Mouse (Mus musculus) gastrocnemius, postnatal 36 days (tissue): Measurements from ENCODE around the gene Scnm1. TPM values are rescaled to one million over a fixed set of nuclear protein-coding genes. Genes with fewer than 3 reads are reported as not detected.
"Not testable (repeated sequence)": the region's sequence is repeated elsewhere in the genome, so short reads cannot be mapped to it uniquely, and the experiment has no call there.

Source experiments
- DNase-seq, 2 experiments: peaks; one replicate each; pipeline ENCODE4 v3.0.0; 2022
- intact Hi-C: fragments of 180-260 bp; cut with DNase I; formaldehyde crosslinking; loops from one replicate; pipeline ENCODE4 v1.15.1; 2025
- total RNA-seq, 2 experiments: library from RNA; stranded (reverse); gene quantifications; 2 replicates each; pipeline ENCODE4 v1.2.3; 2021

The Scnm1 gene
- total RNA-seq, 2 experiments from 2014 or later: 21.7 to 27.3 TPM

DNA sequence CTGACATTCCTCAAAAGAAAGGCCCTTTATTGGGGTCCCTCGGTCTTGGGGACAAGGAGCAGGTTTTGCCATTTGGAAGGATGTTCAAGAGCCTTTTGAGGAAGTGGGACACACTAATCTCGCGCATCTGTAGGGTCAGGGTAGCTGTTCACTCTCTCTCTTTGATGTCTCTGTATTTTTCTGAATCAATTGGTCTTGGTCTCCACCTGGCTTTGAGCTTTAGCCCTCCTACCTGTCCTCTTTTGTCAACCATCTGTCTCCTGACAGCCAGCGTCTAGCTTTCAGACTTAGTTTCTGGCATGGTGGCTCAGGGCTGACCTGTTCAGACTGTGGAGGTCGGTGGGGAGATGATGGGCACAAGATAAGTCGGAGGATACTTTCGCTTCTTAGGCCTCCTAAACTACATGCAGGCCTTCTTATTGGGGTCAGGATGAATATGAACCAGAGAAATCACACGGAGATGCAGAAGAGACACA lies 25.7 kb upstream of the Scnm1 start:
- no peak for DNase-seq
- intact Hi-C loops: no loop called here

DNA sequence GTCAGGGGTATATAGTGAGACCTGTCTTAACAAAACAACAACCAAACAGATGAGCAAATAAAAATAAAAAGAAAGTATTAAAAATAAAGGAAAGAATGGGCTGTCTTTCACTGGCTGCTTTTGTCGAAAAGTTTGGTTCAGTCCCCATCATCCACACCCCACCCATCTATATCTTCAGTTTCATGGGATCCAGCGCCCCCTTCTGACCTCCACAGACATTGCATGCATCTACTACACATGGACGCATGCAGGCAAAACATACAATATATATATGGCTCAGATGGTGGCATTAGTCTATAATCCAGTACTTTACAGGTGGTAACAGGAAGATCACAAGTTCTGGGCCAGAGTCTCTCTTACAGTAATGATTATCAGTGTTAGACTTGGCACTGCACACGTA lies 20.1 kb upstream of the Scnm1 start:
- intact Hi-C loops: no loop called here
- no peak for DNase-seq

DNA sequence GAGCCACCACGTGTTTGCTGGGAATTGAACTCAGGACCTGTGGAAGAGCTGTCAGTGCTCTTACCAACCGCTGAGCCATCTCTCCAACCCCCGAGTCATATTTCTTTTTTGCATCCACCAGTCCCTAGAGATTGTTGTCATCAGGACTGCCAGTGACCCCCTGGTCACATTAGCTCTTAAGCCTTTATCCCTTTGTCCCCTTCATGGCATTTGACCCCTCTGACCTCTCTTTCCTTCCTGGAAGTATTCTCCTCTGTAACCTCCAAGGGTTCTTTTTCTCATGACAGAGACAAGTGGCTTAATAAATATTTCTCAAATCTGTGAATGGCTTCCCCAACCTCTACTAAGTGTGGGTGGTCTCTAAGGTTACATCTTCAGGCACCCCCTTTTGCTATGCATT lies 14.1 kb upstream of the Scnm1 start:
- no peak for DNase-seq
- intact Hi-C loops: loop anchor here (5.0 kb wide), 1 partner anchor 96 kb away; no protein-coding TSS in a partner anchor

DNA sequence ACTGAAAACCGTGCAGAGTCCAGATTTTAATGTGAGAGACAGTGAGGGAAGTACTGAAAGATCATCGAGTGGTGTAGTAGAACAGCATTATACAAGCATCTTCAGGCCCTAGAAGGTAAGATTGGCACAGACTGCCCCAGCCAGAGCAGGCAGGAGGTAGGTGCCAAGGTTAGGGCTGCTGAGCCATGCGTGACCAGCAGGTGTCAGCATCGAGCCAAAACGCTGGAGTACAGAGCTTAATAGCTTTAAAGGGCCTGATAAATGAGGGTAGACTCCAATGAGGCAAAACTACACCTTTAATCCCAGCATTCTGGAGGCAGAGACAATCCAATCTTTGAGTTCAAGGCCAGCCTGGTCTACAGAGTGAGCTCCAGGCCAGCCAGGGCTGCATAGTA lies 8.8 kb upstream of the Scnm1 start:
- intact Hi-C loops: loop anchor here (5.0 kb wide), 2 partner anchors 75 to 120 kb away; partner anchors contain the start of gene Gabpb2
- DNase-seq: peak; percentile 83 to 90

DNA sequence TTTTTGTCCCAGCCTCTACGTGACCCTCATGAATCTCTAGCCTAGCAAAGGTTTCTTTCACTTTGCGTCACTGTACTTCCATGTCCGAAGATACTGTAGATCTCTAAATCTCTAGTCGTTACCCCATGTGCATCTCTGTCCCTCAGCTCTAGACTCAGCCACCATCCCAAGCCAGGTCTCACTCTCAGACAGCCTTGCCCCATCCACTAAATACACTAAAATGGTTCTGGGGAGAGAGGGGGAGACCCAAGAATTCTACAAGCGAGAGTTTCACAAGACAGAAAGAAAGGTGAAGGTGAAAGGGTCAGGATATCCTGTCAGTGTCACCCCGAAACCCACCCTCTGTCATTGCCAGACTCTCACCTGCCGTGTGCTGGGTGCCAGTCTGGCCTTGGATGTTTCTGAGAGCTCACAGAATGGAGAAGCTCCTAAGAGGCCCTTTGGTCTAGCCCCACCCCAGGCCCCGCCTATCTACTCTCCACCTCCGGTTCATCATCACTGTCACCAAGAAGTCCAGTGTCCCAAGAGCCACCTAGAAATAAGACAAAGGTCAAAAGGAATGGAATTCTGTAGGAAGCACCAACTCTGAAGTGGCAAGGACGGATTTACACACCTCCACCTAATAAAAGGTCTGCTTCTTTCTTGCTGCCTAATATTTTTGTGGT lies 8.3 kb upstream of the Scnm1 start, which contains the start of gene Tnfaip8l2:
Tnfaip8l2 (minus strand) TSS at position 409 of the 665 bp plus-strand sequence.
- peak in 1 of 2 experiments; percentile 16 for DNase-seq
- intact Hi-C loops: loop anchor here (5.0 kb wide), 2 partner anchors 75 to 120 kb away; partner anchors contain the start of gene Gabpb2

DNA sequence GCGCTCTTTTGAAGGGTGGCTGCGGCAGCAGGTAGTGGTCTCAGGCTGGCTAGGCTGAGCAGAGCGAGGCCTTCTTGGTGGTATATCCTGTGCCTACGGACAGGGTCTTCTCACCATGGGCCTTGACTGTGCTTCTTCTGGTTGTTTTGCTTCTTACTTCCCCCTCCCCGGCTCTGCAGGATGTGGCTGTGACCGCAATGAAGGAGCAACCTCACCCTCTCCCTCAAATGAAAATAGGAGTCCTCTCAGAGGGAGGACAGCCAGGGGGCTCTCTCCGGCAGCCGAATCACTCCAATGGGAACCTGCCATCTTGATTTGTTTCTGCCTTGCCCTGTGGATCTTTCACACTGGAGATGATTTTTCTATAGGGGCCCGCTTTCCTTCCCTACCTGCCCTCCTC lies 7.7 kb upstream of the Scnm1 start:
- intact Hi-C loops: loop anchor here (5.0 kb wide), 2 partner anchors 76 to 121 kb away; partner anchors contain the start of gene Gabpb2
- DNase-seq: no peak

DNA sequence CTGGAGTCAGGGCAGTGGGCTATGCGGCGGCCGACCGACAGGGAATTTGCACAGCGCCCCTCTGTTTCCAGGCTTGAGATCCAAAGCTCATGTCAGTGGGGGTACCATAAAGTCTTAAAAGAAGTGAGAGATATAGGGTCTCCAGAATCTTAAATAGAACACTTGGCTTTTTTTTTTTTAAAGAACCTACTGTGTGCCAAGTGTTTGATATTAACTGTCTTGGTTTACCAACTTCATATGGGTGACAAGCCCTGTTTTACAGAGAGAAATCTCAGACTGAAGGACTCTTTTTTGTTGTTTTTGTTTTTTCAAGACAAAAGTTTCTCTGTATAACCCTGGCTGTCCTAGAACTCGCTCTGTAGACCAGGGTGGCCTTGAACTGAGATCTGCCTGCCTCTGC lies 7.0 kb upstream of the Scnm1 start:
- intact Hi-C loops: loop anchor here (5.0 kb wide), 2 partner anchors 77 to 122 kb away; partner anchors contain the start of gene Gabpb2
- no peak for DNase-seq

DNA sequence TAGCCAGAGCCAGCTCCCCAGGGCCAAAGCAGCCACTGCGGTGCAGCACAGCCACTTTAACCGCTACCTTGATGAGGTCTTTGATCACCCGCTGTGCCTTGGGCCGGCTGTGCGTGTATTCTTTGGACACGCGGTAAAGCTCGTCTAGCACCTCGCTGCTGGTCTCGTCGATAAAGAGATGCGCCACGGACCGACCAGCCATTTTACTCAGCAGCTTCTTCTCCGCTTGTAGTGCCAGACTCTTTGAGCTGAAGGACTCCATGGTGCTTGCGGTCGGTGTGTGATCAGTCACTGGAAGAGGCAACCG lies 6.4 kb upstream of the Scnm1 start:
- DNase-seq: no peak
- intact Hi-C loops: loop anchor here (5.0 kb wide), 2 partner anchors 77 to 122 kb away; partner anchors contain the start of gene Gabpb2

DNA sequence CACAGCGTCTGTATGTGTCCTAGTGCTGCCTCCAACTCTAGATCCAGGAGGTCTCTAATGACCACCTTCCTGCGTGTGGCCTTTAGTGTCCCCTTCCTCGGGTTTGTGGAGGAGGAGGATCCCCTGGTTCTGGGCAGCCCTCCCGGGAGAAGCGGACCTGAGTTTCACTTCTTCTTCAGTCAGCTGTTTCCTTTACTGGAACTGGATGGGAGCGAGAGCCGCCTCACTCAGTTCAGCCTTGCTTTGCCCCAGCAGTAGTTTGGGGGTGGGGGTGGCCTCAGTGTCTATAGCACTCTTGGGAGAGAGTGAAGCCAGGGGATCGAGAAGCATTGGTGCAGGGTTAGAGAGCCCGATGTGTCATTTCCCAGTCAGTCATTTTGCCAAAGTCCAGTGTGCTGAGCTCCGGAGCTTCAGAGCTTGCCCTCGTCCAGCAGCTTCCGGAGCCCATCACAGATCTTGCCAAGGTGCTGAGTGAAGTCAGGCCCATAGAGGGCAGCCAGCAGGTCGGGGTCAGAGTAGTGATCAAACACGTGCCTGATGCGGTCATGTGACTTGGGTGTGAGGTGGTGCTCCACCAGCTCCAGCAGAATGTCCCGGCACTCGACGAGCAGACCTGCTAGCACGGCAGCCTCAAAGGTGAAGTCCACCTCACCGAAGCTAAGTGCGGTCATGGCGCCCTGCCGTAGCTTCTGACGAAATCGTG lies 5.9 kb upstream of the Scnm1 start:
- intact Hi-C loops: loop anchor here (5.0 kb wide), 3 partner anchors 33 to 123 kb away; partner anchors contain the start of gene Gabpb2
- DNase-seq: no peak

DNA sequence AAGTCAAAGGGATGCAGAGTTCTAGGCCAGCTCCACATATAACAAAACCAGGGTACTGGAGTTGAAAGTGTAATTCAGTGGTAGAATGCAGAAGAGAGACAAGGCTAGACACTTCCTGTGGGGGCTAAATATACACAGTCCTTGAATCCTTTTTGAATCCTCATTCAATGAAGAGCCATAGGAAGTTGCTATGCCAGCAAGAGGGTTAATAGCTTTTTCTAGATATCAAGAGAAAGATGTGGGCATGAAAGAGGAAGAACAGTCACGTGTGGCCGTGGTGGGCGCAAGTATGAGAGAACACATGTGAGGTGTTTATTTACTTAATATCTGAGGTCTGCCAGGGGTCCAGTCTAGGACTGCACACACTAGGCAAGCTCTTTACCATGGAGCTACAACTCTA lies 2.5 kb upstream of the Scnm1 start:
- intact Hi-C loops: loop anchor here (5.0 kb wide), 1 partner anchor 36 kb away; no protein-coding TSS in a partner anchor
- no peak for DNase-seq

DNA sequence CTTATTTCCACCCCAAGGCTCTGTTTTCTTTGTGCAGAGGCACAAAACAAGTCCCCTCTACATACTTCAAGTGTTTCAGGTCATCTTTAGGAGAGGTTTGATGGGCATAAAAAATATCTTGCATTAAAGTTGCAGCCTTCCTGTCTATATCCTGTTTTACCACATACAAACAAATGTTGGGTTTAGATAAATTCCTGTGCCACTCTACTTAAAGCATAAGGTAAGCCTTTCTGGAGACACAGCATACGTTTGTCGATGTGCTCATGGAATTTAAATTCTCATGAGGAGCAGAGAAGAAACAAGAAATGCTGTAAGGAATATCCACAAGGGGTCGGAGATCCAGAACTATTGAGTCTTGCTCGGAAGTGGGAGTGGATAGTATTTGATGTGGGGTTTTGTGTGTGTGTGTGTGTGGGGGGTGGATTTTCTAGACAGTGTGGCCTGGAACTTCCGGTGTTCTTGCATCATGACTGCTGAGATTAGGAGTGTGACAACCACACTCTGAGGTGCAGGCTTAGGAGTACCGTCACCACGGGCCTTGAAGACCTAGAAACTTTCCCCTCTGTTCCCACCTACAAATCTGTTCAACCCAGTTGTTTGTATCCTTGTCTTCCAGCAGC lies 1.7 kb upstream of the Scnm1 start:
- intact Hi-C loops: loop anchor here (5.0 kb wide), 1 partner anchor 37 kb away; no protein-coding TSS in a partner anchor
- DNase-seq: no peak

DNA sequence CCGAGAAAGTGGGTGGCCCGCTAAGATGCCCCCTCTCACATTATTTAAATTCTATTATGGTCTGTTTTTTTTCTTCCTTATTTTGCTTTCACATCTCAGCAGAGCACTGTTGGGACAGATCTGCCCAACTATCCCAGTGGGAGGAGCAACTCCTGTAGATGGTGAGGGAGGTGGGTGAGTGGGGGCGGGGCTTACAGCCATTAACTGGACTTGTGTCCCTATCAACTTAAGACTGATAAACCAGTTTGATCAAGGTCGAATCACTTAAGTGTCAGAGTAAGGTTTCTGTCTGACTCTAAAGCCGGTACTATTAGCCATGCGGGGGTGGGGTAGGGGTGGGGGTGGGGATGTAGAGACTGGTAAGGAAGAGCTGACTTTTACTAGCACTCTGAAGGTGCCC lies 1.2 kb upstream of the Scnm1 start:
- DNase-seq: peak; percentile 44 to 45
- intact Hi-C loops: loop anchor here (5.0 kb wide), 1 partner anchor 37 kb away; no protein-coding TSS in a partner anchor

DNA sequence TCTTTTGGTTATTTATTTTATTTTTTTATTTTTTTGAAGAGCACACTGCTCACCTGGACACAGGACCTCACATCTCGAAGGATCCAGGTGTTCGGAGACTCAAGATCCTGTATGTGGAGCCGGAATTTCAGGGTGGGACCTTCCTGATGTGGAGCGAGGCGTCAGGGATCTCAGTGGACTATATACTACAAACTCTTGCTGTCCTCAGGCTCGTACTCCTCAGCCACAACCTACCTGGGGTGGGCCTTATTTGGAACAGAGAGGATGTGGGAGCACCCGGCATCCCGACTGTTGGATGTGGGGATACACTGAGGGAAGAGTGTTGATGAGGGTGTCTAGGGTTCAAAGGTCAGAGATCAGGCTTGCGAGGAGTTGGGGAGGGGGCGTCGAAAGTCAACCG lies 322 bp upstream of the Scnm1 start:
- intact Hi-C loops, DNase-seq: not testable (repeated sequence)

DNA sequence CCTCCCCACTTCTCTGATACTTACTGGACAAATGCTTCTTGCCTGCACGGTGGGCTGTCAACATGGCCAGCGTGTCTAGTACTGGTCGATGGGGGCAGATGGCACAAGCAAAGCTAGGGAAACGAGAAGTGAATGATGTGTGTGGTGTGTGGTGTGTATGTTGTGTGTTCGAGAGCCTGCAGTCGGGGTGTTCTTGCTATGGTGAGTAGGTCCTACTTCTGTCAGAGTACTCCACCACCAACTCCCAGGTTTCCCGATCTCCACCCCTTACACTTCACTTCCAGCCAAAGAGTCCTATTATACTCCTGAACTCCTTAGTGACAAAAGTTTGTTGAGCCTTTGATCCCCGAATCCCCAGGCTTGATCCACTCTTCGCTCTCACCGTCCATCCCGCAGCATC lies 635 bp downstream of the Scnm1 start:
- DNase-seq: no peak
- intact Hi-C loops: no loop called here

DNA sequence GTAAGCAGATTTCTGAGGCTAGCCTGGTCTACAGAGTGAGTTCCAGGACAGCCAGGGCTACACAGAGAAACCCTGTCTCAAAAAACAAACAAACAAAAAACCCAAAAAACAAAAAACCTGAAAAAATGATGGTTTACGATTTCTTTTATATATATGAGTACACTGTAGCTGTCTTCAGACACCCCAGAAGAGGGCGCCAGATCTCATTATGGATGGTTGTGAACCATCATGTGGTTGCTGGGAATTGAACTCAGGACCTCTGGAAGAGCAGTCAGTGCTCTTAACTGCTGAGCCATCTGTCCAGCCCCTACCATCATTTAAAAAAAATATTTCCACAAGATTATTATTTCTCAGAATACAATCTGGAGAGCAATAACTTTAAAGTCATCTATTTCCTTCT lies 1.4 kb downstream of the Scnm1 start:
- DNase-seq, intact Hi-C loops: not testable (repeated sequence)

DNA sequence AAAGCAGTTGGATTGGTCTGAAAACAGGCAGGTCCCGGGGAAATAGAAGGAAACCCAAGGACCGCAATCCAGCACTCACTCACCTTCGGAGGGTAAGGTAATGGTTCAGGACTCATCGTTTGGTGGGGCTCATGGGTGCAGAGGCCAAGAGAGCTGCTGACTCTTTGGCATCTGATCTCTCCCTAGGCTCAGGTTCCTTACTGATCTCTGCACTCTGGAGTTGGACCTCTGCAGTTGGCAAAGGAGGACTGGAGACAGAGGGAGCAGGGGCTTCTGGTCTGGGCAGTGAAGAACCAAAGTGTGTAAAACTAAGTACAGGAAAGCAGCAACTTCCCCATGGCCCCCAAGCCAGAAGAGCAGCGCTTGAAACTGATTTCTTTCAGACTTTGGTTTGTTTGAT lies 3.7 kb downstream of the Scnm1 start:
- DNase-seq: peak in 1 of 2 experiments; percentile 12

DNA sequence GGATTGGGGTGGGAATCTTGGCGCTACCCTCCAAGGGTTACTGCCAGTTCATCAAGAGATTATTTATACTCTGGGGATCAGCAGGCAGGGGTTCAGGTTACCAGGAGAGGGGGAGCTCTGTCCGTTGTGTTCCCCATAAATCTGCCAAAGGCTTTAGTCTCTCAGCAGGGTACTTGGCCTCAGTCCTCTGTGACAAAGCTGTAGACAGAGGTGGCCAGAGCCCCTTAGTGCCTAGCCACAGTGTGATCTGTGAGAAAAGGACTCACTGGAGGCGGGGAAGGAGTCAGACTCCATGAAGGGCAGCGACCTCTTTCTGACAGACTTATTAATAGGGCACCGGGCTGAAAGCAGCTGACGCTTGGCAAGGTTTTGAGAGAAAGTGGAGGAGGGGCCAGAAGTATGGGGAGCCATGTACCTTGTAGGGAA lies 4.6 kb downstream of the Scnm1 start:
- intact Hi-C loops: no loop called here

More for the DNA sequence above, 3.7 kb downstream of the Scnm1 start:
- intact Hi-C loops: no loop called here

DNA sequence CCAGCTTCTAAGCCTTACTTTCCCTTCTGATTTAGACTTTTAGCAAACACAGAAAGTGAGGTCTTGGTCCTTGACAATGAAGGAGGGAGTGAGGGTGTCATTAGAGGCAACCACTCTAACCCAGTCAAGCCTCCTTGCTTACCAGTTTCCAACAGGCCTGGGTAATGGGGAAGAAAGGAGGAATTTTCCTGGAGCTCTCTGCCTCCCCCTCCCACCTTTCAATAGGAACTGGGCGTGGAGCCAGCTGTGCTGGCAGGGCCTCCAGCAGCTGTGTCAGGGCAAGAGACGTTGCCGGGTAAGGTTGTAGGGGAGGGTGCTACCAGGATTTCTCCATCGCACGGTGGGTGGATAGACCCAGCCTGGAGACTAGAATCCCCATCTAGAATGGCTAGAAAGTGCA lies 8.8 kb downstream of the Scnm1 start:
- DNase-seq: peak; percentile 62 to 71
- intact Hi-C loops: no loop called here

More for the DNA sequence above, 4.6 kb downstream of the Scnm1 start:
- peak; percentile 49 to 53 for DNase-seq

DNA sequence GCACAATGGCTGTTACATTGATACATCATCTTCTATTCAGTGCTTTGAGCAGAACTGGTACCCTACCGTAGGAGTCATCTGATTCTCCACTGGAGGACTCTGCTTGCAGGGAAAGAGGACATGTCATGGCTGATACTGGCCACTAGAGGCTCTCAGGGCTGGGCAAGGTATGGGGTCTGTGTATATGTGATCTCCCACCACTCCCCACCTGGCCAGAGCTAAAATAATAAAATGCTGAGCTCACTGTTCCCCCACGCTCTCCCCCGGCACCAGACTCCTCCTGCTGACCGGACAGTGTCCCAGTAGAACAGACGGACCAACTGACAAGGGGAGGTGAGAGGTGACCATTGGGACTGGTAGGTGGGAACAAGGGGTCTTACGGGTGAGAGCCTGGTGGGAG lies 9.6 kb downstream of the Scnm1 start, which contains the start of gene Tmod4:
Tmod4 (plus strand) TSS at position 231 of the 400 bp plus-strand sequence.
- DNase-seq: peak; percentile 42 to 46
- intact Hi-C loops: no loop called here

DNA sequence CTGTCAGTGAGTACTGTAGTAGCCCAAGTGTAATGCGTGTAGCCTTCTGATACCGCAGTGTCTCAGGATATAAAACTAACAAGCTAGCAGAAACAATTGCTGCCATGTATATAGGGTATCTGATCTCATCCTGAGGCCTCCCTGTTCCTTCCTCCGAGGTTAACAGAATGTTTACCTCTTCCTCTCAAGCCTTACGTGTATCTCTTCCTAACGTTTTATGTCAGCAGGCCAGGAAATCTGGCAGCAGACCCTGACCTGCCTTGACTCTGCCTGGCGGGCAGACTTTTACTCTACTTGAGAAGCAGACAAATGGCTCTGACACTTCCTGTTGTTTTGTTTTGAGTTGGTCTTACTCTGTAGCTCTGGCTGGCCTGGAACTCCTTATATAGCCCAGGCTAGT lies 12.2 kb downstream of the Scnm1 start:
- intact Hi-C loops: no loop called here
- DNase-seq: no peak

DNA sequence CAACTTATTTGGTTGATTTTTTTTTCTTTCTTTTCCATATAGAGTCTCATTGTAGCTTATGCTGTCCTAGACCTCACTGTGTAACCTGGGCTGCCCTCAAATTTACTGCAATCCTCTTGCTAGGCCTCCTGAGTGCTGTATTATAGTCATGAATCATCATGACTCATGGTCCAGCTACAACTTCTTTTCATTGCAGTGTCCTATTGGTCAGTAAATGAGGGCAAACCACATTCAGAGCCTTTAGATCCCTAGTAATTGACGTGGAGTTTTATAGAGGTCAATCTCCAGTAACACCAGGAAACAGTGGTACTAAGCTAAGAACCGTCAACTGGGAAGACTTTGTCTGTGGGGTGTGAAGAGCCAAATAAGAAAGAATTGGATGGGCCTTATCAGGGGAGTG lies 16.1 kb downstream of the Scnm1 start:
- intact Hi-C loops: no loop called here
- no peak for DNase-seq
